Mouse (Mus musculus) T-helper 17 cell (primary cell): ENCODE results near the gene Romo1.
"Not testable (repeated sequence)": the region's sequence is repeated elsewhere in the genome, so short reads cannot be mapped to it uniquely, and the experiment has no call there.

ENCODE experiments used
- in situ Hi-C, 2 experiments: fragments of 300-600 bp; cut with MboI, MseI; formaldehyde crosslinking; loops; 1 replicate in 1 of 2; 2 replicates in 1 of 2; pipeline ENCODE4 v1.15.1; 2025; ENCODE audit warnings: high pct_unique_total_duplicates in 2 of 2

Gene Romo1

DNA sequence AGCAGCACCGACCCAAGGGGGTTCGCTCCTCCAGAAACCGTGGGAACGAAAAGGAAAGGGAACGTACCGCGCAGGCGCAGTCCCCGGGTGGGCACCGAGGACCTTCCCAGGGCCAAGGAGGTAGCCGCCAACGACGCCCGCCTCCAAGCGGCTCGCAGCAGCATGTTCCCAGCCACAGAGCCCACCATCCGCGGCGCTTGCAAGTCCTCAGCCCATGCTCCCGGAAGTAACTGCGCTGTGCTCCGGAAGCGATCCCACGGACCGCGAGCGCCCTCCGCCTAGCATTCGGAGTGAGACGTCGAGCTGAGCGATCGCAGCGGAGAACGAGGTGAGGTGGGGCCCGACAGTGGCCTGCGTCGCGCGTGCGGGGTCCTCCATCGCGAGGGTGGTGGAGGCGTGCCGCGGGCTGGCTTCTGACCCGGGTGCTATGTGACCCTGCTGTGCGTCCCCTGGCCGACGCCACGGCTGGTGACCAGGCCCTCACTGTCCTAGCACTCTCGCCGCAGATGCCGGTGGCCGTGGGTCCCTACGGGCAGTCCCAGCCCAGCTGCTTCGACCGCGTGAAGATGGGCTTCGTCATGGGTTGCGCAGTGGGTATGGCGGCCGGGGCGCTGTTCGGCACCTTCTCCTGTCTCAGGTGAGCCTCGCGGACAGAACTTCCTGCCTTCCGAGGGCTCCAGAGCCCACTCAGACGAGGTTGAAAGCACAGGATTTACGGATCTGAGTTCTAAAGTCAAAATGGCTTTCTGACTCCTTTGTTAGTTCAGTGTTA is at the start of gene Romo1, which contains the start of gene Nfs1:
TSS of gene Romo1 (plus strand) at position 87 of the 772 bp plus-strand sequence.
TSS of gene Nfs1 (minus strand) at position 234 of the 772 bp plus-strand sequence.
- in situ Hi-C loops = loop anchor here in 1 of 2 experiments (5.0 kb wide), 1 partner anchor 33 kb away; no protein-coding TSS in a partner anchor

DNA sequence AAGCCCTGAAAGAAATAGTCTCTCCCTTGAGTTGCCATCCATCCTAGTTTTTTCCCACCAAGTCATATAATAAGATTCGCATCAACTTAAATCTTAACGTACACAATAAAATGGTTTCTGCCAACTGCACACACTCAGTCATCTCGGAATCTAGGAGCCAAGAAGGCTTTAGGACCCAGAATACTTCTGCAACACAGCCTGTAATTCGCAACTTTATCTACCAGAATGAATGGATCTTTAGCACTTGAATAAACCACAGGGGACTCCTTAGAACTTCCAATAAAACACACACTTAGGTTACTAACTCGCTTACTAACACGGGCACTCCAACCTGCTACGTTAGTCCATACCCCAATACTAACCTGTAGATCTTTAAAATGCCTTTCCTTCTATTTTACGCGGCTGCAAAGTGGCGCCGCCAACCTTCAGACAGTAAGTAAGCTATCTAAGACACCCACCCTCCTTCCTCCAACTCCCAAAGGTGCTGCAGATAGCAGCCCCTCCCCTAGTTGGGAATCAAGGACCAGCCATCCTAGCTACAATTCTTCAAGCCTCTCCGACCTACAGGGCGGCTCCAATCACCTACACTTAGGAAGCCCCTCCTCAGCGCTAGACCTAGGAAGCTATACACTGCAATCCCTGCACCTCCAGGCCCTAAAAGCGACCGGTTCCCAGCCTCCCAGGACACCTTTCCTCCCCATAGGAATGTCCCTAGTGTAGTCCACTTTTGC is 33.0 kb upstream of the Romo1 start:
- in situ Hi-C loops = no loop called here

DNA sequence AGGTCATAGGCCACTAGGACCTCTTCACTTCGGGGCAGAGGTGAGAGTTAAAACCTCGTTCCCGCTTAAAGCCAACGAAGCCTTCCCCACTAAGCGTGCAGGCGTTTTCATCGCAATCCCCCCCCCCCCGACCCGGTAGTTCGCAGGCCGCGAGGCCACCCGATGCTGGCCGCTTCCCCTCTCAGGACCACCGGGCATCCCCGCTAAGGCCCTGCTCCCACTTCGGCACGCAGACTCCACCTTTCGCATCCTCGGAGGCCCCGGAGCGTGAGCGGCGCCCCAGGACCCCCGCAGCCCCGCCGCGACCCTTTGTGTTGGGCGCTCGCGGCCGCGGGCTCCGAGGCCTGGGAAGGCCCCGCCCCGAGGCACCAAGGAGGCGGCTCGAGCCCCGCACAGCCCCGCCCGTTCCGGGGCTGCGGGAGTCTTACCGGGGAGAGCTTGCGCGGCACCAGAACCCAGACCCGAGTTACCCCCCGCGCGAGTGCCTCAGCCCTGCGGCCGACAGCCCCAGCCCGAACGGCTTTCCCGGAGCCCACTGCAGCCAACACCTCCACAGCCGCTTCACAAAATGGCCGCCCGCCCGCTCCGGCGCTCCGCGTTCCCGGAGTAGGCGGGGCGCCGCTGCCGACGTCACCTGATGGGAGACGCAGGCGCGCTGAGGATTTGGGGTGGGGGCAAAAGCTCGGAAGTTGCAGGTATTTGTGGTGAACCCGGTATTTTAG is 32.3 kb upstream of the Romo1 start, which contains the start of the genes Cpne1 and Rbm12:
TSS of gene Cpne1 (minus strand) at position 608 of the 722 bp plus-strand sequence.
TSS of gene Rbm12 (minus strand) at position 621 of the 722 bp plus-strand sequence.
- in situ Hi-C loops = no loop called here

DNA sequence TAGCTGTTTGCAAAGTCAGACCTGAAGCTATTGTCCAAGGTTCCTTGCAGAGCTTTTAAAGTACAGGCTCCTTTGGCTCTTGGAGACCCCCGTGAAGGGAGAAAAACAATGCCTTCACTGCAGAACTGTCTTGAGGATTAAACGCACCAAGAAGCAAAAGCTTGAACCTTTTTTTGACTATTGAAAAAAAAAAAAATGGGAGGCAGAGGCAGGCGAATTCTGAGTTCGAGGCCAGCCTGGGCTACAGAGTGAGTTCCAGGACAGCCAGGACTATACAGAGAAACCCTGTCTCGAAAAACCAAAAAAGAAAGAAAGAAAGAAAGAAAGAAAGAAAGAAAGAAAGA is 31.8 kb upstream of the Romo1 start:
- in situ Hi-C loops = not testable (repeated sequence)

DNA sequence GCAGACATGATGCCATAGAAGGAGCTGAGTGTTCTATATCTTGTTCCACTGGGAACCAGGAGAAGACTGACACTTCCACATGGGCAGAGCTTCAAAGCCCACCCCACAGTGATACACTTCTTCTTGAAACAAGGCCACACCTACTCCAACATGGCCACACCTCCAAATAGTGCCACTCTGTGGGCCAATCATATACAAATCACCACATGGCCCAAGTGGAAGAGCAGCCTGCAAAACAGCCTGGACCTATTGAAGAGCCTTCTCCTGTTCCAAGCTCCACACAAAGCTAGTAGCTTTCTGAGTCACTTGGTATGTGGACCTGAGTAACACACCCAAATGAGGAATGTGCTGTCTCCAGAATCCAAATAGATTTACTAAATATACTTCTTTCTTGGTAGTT is 24.3 kb upstream of the Romo1 start:
- in situ Hi-C loops = no loop called here

GRCm38 (mm10) chr2:156123731-156124130 is 20.1 kb upstream of the Romo1 start:
- in situ Hi-C loops = no loop called here

DNA sequence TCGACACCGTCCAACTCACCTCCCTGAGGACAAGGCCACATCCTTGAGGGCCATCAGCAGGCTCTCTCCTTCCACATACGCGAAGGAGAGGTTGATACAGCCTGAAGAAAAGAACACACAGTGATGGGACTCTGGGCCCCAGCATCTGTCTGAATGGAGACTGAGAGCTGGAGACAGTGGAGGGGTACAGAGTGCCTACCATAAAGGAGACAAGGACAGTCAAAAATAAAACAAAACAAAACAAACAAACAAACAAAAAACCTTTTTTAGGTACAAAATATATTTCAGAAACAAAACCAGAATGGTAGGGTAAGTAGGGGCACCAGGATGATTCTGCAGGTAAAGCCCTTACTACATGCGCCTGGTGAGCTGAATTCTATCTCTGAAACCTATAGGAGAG is 16.8 kb upstream of the Romo1 start, which contains the start of gene Gm28036:
TSS of gene Gm28036 (minus strand) at position 101 of the 400 bp plus-strand sequence.
- in situ Hi-C loops = no loop called here

DNA sequence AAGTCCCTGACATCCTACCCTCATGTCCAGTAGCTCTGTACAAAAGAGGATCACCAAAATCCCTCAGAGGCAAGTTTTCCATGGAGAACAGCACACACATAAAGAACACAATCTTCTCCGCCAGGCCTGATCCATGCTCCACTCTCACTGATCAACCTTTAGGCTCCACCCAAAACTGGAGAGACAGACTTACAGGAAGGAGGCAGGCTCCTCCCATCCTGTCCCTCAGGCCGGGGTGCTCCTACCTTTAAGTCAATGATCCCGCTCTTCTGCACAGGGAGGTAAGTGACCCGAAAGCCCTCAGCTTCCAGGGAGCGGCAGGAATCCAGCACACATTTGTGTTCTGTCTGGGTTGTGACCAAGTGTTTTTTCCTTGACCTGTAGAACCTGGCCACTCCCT is 9.7 kb upstream of the Romo1 start:
- in situ Hi-C loops = loop anchor here in 1 of 2 experiments (5.0 kb wide), 1 partner anchor 132 kb away; no protein-coding TSS in a partner anchor

GRCm38 (mm10) chr2:156135695-156136094 is 8.1 kb upstream of the Romo1 start:
- in situ Hi-C loops = no loop called here

DNA sequence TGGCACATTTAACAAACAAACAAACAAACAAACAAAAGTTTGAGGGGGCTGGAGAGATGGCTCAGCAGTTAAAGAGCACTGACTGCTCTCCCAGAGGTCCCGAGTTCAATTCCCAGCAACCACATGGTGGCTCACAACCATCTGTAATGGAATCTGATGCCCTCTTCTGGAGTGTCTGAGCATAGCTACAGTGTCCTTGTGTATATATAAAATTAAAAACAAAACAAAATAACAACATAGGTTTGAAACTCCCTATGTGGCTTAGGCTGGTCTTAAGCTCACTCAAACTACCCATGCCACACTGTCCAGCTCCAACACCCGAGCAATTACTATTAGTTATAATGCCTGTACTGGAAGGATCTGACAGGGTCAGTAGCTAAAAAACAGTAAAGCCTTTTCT is 1.0 kb upstream of the Romo1 start:
- in situ Hi-C loops = loop anchor here in 1 of 2 experiments (5.0 kb wide), 1 partner anchor 34 kb away; no protein-coding TSS in a partner anchor

- in situ Hi-C loops = loop anchor here in 1 of 2 experiments (5.0 kb wide), 1 partner anchor 34 kb away; no protein-coding TSS in a partner anchor
Observed at GRCm38 (mm10) chr2:156143367-156143766, 472 bp upstream of the Romo1 start.

- in situ Hi-C loops = no loop called here
Observed at GRCm38 (mm10) chr2:156145486-156146130, 1.8 kb downstream of the Romo1 start.

GRCm38 (mm10) chr2:156146272-156146989 is 2.6 kb downstream of the Romo1 start:
- in situ Hi-C loops = no loop called here

- in situ Hi-C loops = no loop called here
Observed at GRCm38 (mm10) chr2:156147316-156147915, 3.6 kb downstream of the Romo1 start.

- in situ Hi-C loops = no loop called here
Observed at GRCm38 (mm10) chr2:156151538-156151937, 7.7 kb downstream of the Romo1 start.

DNA sequence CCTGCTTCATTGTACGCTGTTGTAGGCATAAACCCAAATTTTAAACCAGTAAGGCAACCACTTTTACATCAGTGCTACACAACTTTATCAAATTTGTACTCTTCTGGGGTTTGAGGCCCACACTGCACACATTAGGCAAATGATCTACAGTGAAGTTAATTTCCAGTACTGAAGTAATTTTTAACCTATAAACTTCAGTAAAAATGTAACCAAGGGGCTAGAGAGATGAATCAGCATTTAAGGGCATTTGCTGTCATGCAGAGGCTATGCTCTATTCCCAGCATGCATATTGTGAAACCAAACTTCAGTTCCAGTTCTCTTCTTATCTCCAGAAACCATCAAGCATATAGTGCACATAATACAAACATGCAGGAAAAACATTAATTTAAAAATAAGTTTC is 21.6 kb downstream of the Romo1 start:
- in situ Hi-C loops = loop anchor here in 1 of 2 experiments (10.0 kb wide), 1 partner anchor 1291 kb away; no protein-coding TSS in a partner anchor

GRCm38 (mm10) chr2:156166557-156166956 is 22.7 kb downstream of the Romo1 start:
- in situ Hi-C loops = loop anchor here in 1 of 2 experiments (10.0 kb wide), 1 partner anchor 1292 kb away; no protein-coding TSS in a partner anchor

- in situ Hi-C loops = loop anchor here in 1 of 2 experiments (5.0 kb wide), 1 partner anchor 35 kb away; the partner anchor contains the start of genes Nfs1 and Romo1
Observed at GRCm38 (mm10) chr2:156177079-156177478, 33.2 kb downstream of the Romo1 start.

GRCm38 (mm10) chr2:156177651-156178050 is 33.8 kb downstream of the Romo1 start:
- in situ Hi-C loops = loop anchor here in 1 of 2 experiments (5.0 kb wide), 1 partner anchor 35 kb away; the partner anchor contains the start of genes Nfs1 and Romo1
